Mouse (Mus musculus) heart, postnatal 0 days (tissue): ENCODE data around the gene Wdr90. TPM values are rescaled to one million over a fixed set of nuclear protein-coding genes. Genes with fewer than 3 reads are reported as not detected.

Experiments used
- ATAC-seq: fragments of 200-750 bp; cut with Nextera tagmentation; 2 replicates; pipeline ENCODE4 v1.8.0; 2017; ENCODE audit warnings: low read depth, moderate number of reproducible peaks, moderate library complexity; ENCODE audit not compliant: insufficient read depth
- DNase-seq: peaks from one replicate; pipeline ENCODE4 v3.0.0-alpha.2; 2016; ENCODE audit warnings: low spot score
- H3K27ac ChIP-seq: fragments of 300-500 bp; sonication (generic); 2 replicates; pipeline ENCODE4 v1.5.1; 2014; ENCODE audit warnings: low read depth, mild to moderate bottlenecking
- H3K27me3 ChIP-seq: fragments of 300-500 bp; sonication (generic); 2 replicates; pipeline ENCODE4 v1.6.1; 2014; ENCODE audit warnings: low read length, mixed read lengths; ENCODE audit not compliant: control insufficient read depth, insufficient read depth
- H3K36me3 ChIP-seq: fragments of 300-500 bp; sonication (generic); replicated peaks from 2 replicates; pipeline ENCODE4 v1.6.1; 2014; ENCODE audit warnings: low read length, mixed read lengths; ENCODE audit not compliant: control insufficient read depth, insufficient read depth
- H3K4me1 ChIP-seq: fragments of 300-500 bp; sonication (generic); 2 replicates; pipeline ENCODE4 v1.6.1; 2014; ENCODE audit warnings: antibody characterized with exemption; ENCODE audit not compliant: control insufficient read depth, insufficient read depth
- H3K4me2 ChIP-seq: fragments of 300-500 bp; sonication (generic); 2 replicates; pipeline ENCODE4 v1.6.1; 2014; ENCODE audit warnings: low read depth, mild to moderate bottlenecking, low read length, moderate library complexity
- H3K4me3 ChIP-seq: fragments of 300-500 bp; sonication (generic); 2 replicates; pipeline ENCODE4 v1.5.1; 2014; ENCODE audit warnings: low read depth, low read length
- H3K9ac ChIP-seq: fragments of 300-500 bp; sonication (generic); replicated peaks from 2 replicates; pipeline ENCODE4 v1.6.1; 2014; ENCODE audit warnings: low read depth, low read length, mixed read lengths
- H3K9me3 ChIP-seq: fragments of 300-500 bp; sonication (generic); replicated peaks from 2 replicates; pipeline ENCODE4 v1.6.1; 2016; ENCODE audit warnings: low read length; ENCODE audit not compliant: control insufficient read depth
- CTCF ChIP-seq: IDR thresholded peaks from 2 replicates; pipeline ENCODE4 v1.5.1; 2016; ENCODE audit warnings: antibody characterized with exemption, control low read depth, low read depth
- EP300 ChIP-seq: IDR thresholded peaks from 2 replicates; pipeline ENCODE4 v1.6.1; 2016; ENCODE audit warnings: antibody characterized with exemption, low read depth
- WGBS: fragments of 180-500 bp; shearing (Covaris S2); extraction: QIAGEN DNeasy Blood & Tissue Kit; methylation state at CpG from one replicate; pipeline ENCODE4 v1.1.7; 2014; 5-methylcytosine and 5-hydroxymethylcytosine counted together
- polyA plus RNA-seq: library from polyadenylated mRNA; unstranded; fragments of >200 nt; fragmentation: Nextera tagmentation; extraction: Ambion mirVana; gene quantifications from 2 replicates; pipeline ENCODE4 v1.2.1, GENCODE M21; 2015
- total RNA-seq: library from RNA; depleted of rRNA; stranded (reverse); fragments of >200 nt; gene quantifications from 2 replicates; pipeline ENCODE4 v1.2.3, GENCODE M21; 2014; ENCODE audit warnings: low replicate concordance

The Wdr90 gene
- total and polyA plus RNA-seq, 2 experiments from 2014 or later, result 4.2 to 19.3 TPM

DNA sequence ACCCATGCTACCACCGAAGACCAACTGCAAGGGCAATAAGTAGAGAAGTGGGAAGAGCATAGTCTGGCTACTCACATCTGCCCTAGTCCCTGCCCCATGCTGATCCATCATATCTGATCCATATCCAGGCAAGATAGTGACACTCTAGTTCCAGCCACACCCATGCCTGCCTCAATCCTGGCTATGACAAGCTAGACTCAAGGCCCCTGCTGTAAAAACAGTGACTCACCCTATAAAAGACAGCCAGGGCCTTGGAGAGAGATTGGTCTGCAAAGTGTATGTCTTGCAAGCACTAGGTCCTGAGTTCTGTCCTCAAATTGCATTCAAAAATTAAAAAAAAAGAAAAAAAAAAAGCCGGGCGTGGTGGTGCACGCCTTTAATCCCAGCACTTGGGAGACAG, 54.8 kb downstream of the Wdr90 start:
- Histone ChIP-seq H3K9me3 (no peaks in the 10 kb centered on the region), H3K4me2 (no peak overlapping the region), H3K27me3 (peaks cover 40% of the 10 kb centered on the region), H3K9ac (no peak overlapping the region), H3K36me3 (no peaks in the 10 kb centered on the region), H3K4me3 (no peak overlapping the region), H3K4me1 (peaks cover 6% of the 10 kb centered on the region; the same call in 1 of the 2 replicates), H3K27ac (no peak overlapping the region)
- 89% methylated on average over 4 of the region's 4 CpGs for WGBS
- DNase-seq (no peak), ATAC-seq (no peak)
- no peak for TF ChIP-seq EP300
- TF ChIP-seq CTCF, result no peak

DNA sequence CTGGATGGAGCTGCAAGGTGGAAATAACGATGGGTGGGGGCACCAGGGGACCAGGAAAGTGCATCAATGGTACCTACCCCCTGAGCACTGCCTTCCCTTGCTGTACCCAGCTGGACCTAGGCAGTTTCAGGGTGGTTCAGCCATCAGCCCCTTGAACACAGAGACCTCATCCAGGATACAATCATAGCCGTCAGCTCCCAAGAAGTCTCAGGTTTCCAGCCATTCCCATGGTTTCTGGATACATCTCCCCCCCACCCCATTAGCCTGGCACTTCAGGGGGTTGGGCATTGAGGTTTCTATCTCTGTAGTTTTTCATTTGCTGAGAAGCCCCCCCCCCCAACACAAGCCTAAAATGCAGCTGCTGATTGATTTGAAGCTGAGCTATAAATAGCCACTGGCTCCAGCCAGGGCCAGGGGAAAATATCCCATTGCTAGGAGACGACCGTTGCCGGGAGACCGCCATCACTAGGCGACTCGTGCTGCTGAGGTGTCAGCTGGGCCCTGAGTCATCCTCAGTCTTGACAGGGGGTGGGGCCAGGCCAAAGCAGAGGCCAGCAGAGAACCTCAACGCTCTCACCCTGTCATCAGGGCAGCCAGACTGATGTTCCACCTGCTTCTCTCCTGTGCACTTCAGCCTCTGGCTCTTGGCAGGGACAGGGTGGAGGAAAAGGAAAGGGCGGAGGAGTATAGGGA, 58.3 kb downstream of the Wdr90 start:
- Histone ChIP-seq H3K27ac (no peak overlapping the region), H3K9ac (no peak overlapping the region), H3K4me2 (no peak overlapping the region)

DNA sequence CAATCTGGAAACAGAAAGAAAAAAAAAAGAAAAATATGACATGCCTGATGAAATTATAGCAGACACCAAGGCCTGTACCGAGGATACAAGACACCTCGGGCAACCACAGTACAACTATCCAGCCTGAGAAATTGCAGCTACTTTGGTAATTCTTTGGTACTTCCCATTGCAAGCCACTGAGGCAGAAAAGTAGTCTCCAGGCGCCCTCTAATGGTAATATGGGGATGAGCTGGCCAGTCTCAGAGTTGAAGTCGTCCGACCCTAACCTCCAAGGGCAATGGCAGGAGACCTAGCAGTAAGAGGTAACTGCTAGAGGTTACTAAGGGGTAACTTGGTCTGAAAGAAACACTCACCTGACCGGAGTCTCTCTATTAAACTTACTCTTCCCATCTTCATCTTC, 60.3 kb downstream of the Wdr90 start:
- H3K9ac ChIP-seq, result no peak overlapping the region
- no peaks in the 10 kb centered on the region for H3K9me3 ChIP-seq
- ATAC-seq (peak; percentile 34), DNase-seq (peak; percentile 79)
- WGBS, result 4% methylated on average over 6 of the region's 6 CpGs
- no peaks in the 10 kb centered on the region for H3K27me3 ChIP-seq
- H3K4me2 ChIP-seq, result no peak overlapping the region
- no peak overlapping the region for H3K4me3 ChIP-seq
- H3K27ac ChIP-seq, result no peak overlapping the region
- TF ChIP-seq CTCF, result peak; percentile 81
- TF ChIP-seq EP300, result no peak
- H3K4me1 ChIP-seq, result 0 out of 2 replicates have a peak, but pooled peaks cover 9% of the 10 kb centered on the region
- no peaks in the 10 kb centered on the region for H3K36me3 ChIP-seq

More for the DNA sequence above, 58.3 kb downstream of the Wdr90 start:
- H3K9me3 ChIP-seq, result no peaks in the 10 kb centered on the region
- no peak for TF ChIP-seq CTCF
- no peak for TF ChIP-seq EP300
- 8% methylated on average over 10 of the region's 10 CpGs for WGBS
- DNase-seq, result peak; percentile 63
- H3K36me3 ChIP-seq, result no peaks in the 10 kb centered on the region
- no peaks in the 10 kb centered on the region for H3K4me1 ChIP-seq
- peaks cover 7% of the 10 kb centered on the region for H3K27me3 ChIP-seq
- ATAC-seq, result peak; percentile 89
- no peak overlapping the region for H3K4me3 ChIP-seq

DNA sequence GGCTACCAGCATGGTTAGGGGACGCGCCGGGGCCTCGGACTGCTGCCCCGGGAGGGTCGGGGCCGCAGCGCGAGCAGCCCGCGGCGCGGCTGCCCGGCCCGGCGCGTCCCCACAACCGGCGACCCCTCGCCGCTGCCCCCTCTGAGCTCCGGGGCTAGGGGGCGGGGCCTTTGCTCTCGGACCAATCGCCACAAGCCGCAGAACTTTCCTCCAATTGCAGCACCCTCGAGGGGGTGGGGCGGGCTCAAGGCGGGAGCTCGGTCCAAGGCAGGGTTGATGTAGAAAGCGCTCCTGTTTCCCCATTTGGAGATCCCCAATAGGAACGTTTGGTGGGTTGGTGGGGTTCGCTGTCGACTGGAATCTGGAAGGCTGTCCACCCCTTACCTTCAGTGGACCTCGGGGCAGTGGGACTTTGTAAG, 64.3 kb downstream of the Wdr90 start, which contains the start of gene Metrn:
Metrn (minus strand) TSS at position 186 of the 419 bp plus-strand sequence.
- peak; percentile 75 for ATAC-seq
- no peak within 1 kb of the TSS for H3K27ac ChIP-seq

DNA sequence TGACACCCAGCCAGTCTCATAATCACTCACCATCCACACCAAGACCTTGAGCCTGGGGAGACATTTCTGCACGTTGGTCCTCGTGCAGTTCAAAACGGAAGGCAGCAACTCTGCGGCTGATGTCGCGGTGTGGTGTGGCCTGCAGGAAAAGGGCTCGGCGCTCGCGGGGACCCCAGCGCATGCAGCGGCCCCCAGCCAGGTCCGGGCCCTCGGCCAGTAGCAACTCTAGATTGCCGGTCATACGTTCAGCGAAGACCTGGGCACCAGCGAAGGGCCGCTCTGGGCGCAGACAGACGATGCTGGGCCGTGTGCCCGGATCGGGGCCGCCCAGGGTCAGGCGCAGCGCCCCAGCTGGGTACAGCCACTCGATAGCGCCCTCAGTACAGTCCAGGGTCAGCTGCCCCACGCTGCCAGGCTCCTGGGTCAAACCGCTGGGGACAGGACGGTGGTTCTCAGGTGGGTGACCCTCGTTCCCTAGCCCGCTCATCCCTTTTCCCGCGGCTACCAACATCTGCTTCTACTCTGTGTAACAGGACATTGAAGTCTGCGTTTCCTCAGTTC, 65.0 kb downstream of the Wdr90 start:
- TF ChIP-seq CTCF, result no peak
- no peak for TF ChIP-seq EP300
- no peaks in the 10 kb centered on the region for H3K9me3 ChIP-seq
- peaks cover 22% of the 10 kb centered on the region; the same call in 1 of the 2 replicates for H3K4me1 ChIP-seq
- H3K4me2 ChIP-seq, result peak overlapping the region; percentile 91
- no peaks in the 10 kb centered on the region for H3K36me3 ChIP-seq
- H3K27ac ChIP-seq, result no peak overlapping the region
- ATAC-seq (no peak), DNase-seq (no peak)
- H3K9ac ChIP-seq, result peak overlapping the region; percentile 61
- WGBS, result 4% methylated on average over 37 of the region's 37 CpGs
- no peaks in the 10 kb centered on the region for H3K27me3 ChIP-seq
- H3K4me3 ChIP-seq, result peak overlapping the region; percentile 94

More for the DNA sequence above, 64.3 kb downstream of the Wdr90 start, which contains the start of gene Metrn:
- DNase-seq, result peak; percentile 76
- Histone ChIP-seq H3K9ac (peak within 1 kb of the TSS; percentile 61), H3K4me2 (peak within 1 kb of the TSS; percentile 91), H3K27me3 (no peaks in the 10 kb centered on the region), H3K9me3 (no peaks in the 10 kb centered on the region), H3K4me3 (peak within 1 kb of the TSS; percentile 94), H3K4me1 (peaks cover 22% of the 10 kb centered on the region; the same call in 1 of the 2 replicates), H3K36me3 (no peaks in the 10 kb centered on the region)
- TF ChIP-seq EP300 (no peak), CTCF (no peak)
- under 1% methylated on average over 35 of the region's 35 CpGs for WGBS
